Mouse (Mus musculus): ENCODE results near the gene Ocrl.

Gene Ocrl

GRCm38 (mm10) chrX:47912306-47912792, at the start of gene Ocrl:
Gene Ocrl (plus strand): TSS chrX:47912387.
- peak; percentile 64 for DNase-seq (ENCODE audit: low spot score)

GRCm38 (mm10) chrX:47880052-47880451, 32.1 kb upstream of the Ocrl start:
- DNase-seq (ENCODE audit: low spot score): no peak

- no peak for DNase-seq (ENCODE audit: low spot score)
Observed at GRCm38 (mm10) chrX:47882813-47883212, 29.4 kb upstream of the Ocrl start.

GRCm38 (mm10) chrX:47887401-47887800, 24.8 kb upstream of the Ocrl start:
- DNase-seq (ENCODE audit: low spot score): no peak

- no peak for DNase-seq (ENCODE audit: low spot score)
Observed at GRCm38 (mm10) chrX:47891243-47891906, 20.8 kb upstream of the Ocrl start.

GRCm38 (mm10) chrX:47891907-47892430, 20.2 kb upstream of the Ocrl start:
- DNase-seq (ENCODE audit: low spot score): no peak

GRCm38 (mm10) chrX:47892431-47893024, 19.7 kb upstream of the Ocrl start, which contains the start of gene Smarca1:
Gene Smarca1 (minus strand): TSS chrX:47892974.
- no peak for DNase-seq (ENCODE audit: low spot score)

GRCm38 (mm10) chrX:47912904-47913542, 836 bp downstream of the Ocrl start:
- peak; percentile 5 for DNase-seq (ENCODE audit: low spot score)

GRCm38 (mm10) chrX:47913543-47913938, 1.4 kb downstream of the Ocrl start:
- no peak for DNase-seq (ENCODE audit: low spot score)

GRCm38 (mm10) chrX:47916831-47917230, 4.6 kb downstream of the Ocrl start:
- no peak for DNase-seq (ENCODE audit: low spot score)

GRCm38 (mm10) chrX:47920541-47920940, 8.4 kb downstream of the Ocrl start:
- DNase-seq (ENCODE audit: low spot score): no peak

GRCm38 (mm10) chrX:47927981-47928380, 15.8 kb downstream of the Ocrl start:
- peak; percentile 6 for DNase-seq (ENCODE audit: low spot score)

GRCm38 (mm10) chrX:47930449-47930848, 18.3 kb downstream of the Ocrl start:
- DNase-seq (ENCODE audit: low spot score): no peak

GRCm38 (mm10) chrX:47934352-47934751, 22.2 kb downstream of the Ocrl start:
- DNase-seq (ENCODE audit: low spot score): no peak

GRCm38 (mm10) chrX:47936885-47937284, 24.7 kb downstream of the Ocrl start:
- no peak for DNase-seq (ENCODE audit: low spot score)

- DNase-seq (ENCODE audit: low spot score): peak; percentile 53
Observed at GRCm38 (mm10) chrX:47937740-47938139, 25.6 kb downstream of the Ocrl start.

GRCm38 (mm10) chrX:47949729-47950128, 37.5 kb downstream of the Ocrl start:
- DNase-seq (ENCODE audit: low spot score): no peak

- no peak for DNase-seq (ENCODE audit: low spot score)
Observed at GRCm38 (mm10) chrX:47962579-47962978, 50.4 kb downstream of the Ocrl start.

- no peak for DNase-seq (ENCODE audit: low spot score)
Observed at GRCm38 (mm10) chrX:47970371-47970770, 58.2 kb downstream of the Ocrl start.

GRCm38 (mm10) chrX:47970864-47971263, 58.7 kb downstream of the Ocrl start:
- DNase-seq (ENCODE audit: low spot score): no peak

GRCm38 (mm10) chrX:47971366-47972128, 59.4 kb downstream of the Ocrl start:
- DNase-seq (ENCODE audit: low spot score): no peak

- DNase-seq (ENCODE audit: low spot score): peak; percentile 39
Observed at GRCm38 (mm10) chrX:47976551-47976950, 64.4 kb downstream of the Ocrl start.
